Mouse (Mus musculus) lung, postnatal 0 days (tissue): ENCODE measurements around the gene Tspan7.

Experiments
- CTCF ChIP-seq: IDR thresholded peaks from 2 replicates; pipeline ENCODE4 v1.5.1; 2016; ENCODE audit warnings: antibody characterized with exemption, mild to moderate bottlenecking
- EP300 ChIP-seq: IDR thresholded peaks from 2 replicates; pipeline ENCODE4 v1.6.1; 2016; ENCODE audit warnings: antibody characterized with exemption, mild to moderate bottlenecking, control low read depth

DNA sequence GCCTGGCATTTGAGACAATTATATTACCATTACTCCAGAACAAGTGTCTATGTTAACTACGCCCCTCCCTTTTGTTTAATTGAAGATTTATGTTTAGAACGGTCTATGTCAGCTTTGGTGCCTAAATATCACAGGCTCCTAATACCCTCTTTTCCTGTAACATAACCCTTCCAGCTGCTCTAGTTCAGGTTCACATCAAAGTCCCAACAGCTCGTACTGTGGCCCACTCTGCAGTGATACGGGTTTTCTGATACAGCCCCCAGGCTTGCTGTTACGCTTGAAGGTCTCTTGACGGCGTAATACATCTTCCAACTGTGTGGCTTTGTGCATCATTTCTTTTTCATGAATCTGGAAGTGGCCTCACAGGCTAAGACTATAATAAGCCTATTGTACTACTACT, 31.5 kb downstream of the Tspan7 start:
- TF ChIP-seq EP300 (no peak), CTCF (no peak)
